13 mouse cellular contexts compared by ENCODE assay signal in genomic region chr1:170324312-170324711, GRCm38 (mm10). TPM values are rescaled to one million over a fixed set of nuclear protein-coding genes. Genes with fewer than 3 reads are reported as not detected.
"Had no signal": no experiment of that assay in that cellular context is flagged by ENCODE, and none has a peak within 500 bp of the region (broad histone marks: within the 10 kb centered on the region; RNA-seq: fewer than 3 reads in every experiment).

No protein-coding gene starts in this region.

- H3K4me1 ChIP-seq: limb, embryonic 10.5 days; midbrain, embryonic 15.5 days; neural tube, embryonic 12.5 days had no signal

- ATAC-seq: midbrain, embryonic 15.5 days had no signal

- H3K27ac ChIP-seq: hindbrain, embryonic 14.5 days; kidney, postnatal 0 days; limb, embryonic 10.5 days; liver, embryonic 14.5 days; midbrain, embryonic 15.5 days; neural tube, embryonic 12.5 days had no signal

- H3K4me3 ChIP-seq: limb, embryonic 10.5 days; midbrain, embryonic 15.5 days; neural tube, embryonic 12.5 days had no signal

- H3K4me2 ChIP-seq: hindbrain, embryonic 14.5 days; lung, embryonic 14.5 days; midbrain, embryonic 15.5 days; neural tube, embryonic 12.5 days had no signal

- H3K9me3 ChIP-seq: limb, embryonic 10.5 days; midbrain, embryonic 15.5 days; neural tube, embryonic 12.5 days had no signal

- DNase-seq: kidney, adult 11 months; kidney, adult 9 months; kidney, postnatal 4 days; lung, embryonic 14.5 days; thymus, adult 2 months; thymus, postnatal 25 days had no signal

- H3K27me3 ChIP-seq: midbrain, embryonic 15.5 days; neural tube, embryonic 12.5 days had no signal

- H3K9ac ChIP-seq: hindbrain, embryonic 14.5 days; liver, embryonic 14.5 days; lung, embryonic 14.5 days; midbrain, embryonic 15.5 days; neural tube, embryonic 12.5 days had no signal

- H3K36me3 ChIP-seq: limb, embryonic 10.5 days; midbrain, embryonic 15.5 days; neural tube, embryonic 12.5 days had no signal

RNA-seq across cellular contexts. Expression of gene Spata46, which starts 15.7 kb away (rescaled TPM):
- polyA plus RNA-seq: urinary bladder, adult 2 months had no signal

RNA-seq across cellular contexts. Expression of gene Sh2d1b1, which starts 47.2 kb away (rescaled TPM):
- polyA plus RNA-seq: hindbrain, embryonic 14.5 days; limb, embryonic 10.5 days had no signal
